Mouse (Mus musculus): ENCODE results near the gene Ssu2.

DNA sequence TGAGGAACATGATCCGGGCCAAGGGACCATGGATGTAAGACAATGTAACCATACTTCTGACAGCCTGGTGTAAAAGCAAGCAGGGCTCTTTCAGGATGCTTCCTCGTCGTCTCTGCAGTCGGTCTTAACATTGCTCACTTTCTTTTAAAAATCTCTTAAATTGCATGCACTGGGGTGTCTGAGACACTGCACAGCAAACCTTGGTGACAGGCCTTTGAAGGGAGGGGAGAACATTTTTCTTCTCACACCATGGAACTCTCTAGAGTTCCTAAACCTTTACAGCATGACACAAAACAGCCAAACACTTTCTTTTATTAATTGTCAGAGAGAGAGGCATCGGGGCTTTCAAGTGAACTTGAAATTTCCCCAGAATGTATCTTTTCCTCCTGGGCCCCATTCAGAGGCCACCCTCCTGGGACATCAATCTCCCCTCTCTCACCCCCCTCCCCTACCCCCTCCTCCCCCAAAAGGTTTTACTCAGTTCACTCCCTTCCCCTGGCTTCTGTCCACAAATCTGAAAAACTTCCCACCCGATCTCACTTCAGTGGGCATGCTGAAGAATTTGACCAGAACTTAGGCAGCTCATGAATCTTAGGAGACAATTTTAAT, 78.4 kb downstream of the Ssu2 start:
- TF ChIP-seq POLR2A (IDR thresholded peaks at IDR 0.05; ENCODE audit: low read depth, low read length) (no peak), CTCF (IDR thresholded peaks at IDR 0.05; ENCODE audit: borderline replicate concordance, insufficient read depth, low read length) (no peak)
